Mouse (Mus musculus) cortical plate, adult 2 months (tissue): ENCODE results near the gene Hnrnpf. TPM values are rescaled to one million over a fixed set of nuclear protein-coding genes. Genes with fewer than 3 reads are reported as not detected.

Experiments
- H3K27ac ChIP-seq: fragments of 200-500 bp; 2 replicates; pipeline ENCODE4 v1.5.1; 2012; ENCODE audit warnings: low read length, control low read depth, inconsistent platforms; ENCODE audit not compliant: insufficient read depth
- H3K4me1 ChIP-seq: fragments of 200-500 bp; 2 replicates; pipeline ENCODE4 v1.6.1; 2011; ENCODE audit warnings: low read length; ENCODE audit not compliant: control insufficient read depth, insufficient read depth
- H3K4me3 ChIP-seq: fragments of 200-500 bp; 2 replicates; pipeline ENCODE4 v1.5.1; 2011; ENCODE audit warnings: mild to moderate bottlenecking, low read length, control low read depth; ENCODE audit not compliant: insufficient read depth
- CTCF ChIP-seq: fragments of 200-500 bp; IDR thresholded peaks from 2 replicates; pipeline ENCODE4 v1.5.1; 2011; ENCODE audit warnings: mild to moderate bottlenecking, control low read depth, low read length; ENCODE audit not compliant: insufficient read depth; ENCODE audit errors: extremely low read depth
- POLR2A ChIP-seq: fragments of 200-500 bp; IDR thresholded peaks from 2 replicates; pipeline ENCODE4 v1.6.1; 2011; ENCODE audit warnings: mild to moderate bottlenecking, low read length, control low read depth; ENCODE audit not compliant: insufficient read depth; ENCODE audit errors: extremely low read depth
- polyA plus RNA-seq: library from polyadenylated mRNA; depleted of rRNA; stranded (reverse); fragments of >200 nt; gene quantifications from 2 replicates; pipeline ENCODE4 v1.2.3, GENCODE M21; 2012

Gene Hnrnpf
- polyA plus RNA-seq, 1 experiment, result 111 TPM

DNA sequence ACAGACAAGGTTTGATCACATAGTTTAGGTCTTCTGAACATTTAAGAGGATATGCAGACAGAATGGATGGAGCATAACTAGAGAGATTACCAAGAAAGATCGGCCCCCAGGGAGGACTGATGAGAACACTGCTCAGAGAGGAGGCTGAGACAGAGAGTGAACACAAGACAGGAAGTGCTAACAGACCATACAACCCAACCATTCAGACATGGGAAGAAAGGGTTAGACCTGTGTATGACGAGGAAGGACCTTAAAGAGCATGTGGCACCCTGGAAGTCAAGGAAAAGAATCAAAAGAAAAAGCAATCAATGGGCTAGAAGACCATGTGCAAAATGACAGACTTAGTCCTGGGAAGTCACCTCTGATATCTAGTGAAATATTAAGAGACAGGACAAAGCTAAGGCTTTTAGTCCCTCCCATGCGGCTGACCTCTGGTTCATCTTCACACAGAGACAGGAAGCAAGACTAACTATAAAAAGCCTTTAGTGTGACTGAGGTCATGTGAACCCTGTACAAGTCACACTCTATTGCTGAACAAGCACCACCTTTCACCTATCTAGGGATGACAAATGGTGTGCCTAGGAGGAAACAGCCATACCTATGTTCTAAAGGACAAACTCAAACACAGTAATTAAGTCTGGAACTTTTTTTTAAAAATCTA is 25.4 kb upstream of the Hnrnpf start:
- Histone ChIP-seq H3K4me1 (no peaks in the 10 kb centered on the region), H3K27ac (no peak overlapping the region), H3K4me3 (no peak overlapping the region)
- TF ChIP-seq POLR2A (no peak), CTCF (no peak)

DNA sequence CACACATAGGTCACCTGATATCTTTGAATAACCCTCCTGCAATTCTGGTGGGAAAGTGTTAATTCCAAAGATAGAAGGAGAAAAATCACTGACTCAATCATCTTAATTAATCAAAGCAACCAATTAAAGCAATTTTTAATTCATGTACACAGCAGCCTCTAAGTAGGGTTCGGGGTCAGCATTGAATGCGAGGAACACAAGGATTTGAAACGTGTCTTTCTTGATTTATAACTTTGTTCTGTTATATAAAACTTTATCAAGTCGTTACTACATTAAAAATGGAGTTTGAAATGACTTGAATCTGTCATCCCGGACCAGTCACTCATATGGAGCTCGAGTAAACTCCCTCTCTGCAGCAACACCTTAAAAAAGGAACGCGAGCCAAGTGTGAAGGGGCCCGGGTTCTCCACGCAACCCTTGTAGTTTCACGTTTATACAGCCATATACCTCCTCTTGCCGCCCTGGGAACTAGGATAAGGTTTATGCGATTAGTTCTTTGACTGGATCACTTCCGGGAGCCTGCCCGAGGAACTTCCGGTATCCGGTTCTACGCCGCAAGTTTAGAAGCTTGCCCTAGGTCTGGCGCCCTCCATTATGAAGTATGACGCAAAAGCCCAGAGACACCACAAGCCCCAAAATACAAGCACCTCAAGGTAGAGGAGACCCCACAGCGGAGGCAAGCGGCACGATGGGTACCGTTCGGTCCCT is 21.3 kb upstream of the Hnrnpf start:
- Histone ChIP-seq H3K27ac (peak overlapping the region; percentile 97), H3K4me3 (peak overlapping the region; percentile 38), H3K4me1 (no peaks in the 10 kb centered on the region; the same call in 1 of the 2 replicates)
- no peak for TF ChIP-seq CTCF
- TF ChIP-seq POLR2A, result no peak; the same call in 1 of the 2 replicates

DNA sequence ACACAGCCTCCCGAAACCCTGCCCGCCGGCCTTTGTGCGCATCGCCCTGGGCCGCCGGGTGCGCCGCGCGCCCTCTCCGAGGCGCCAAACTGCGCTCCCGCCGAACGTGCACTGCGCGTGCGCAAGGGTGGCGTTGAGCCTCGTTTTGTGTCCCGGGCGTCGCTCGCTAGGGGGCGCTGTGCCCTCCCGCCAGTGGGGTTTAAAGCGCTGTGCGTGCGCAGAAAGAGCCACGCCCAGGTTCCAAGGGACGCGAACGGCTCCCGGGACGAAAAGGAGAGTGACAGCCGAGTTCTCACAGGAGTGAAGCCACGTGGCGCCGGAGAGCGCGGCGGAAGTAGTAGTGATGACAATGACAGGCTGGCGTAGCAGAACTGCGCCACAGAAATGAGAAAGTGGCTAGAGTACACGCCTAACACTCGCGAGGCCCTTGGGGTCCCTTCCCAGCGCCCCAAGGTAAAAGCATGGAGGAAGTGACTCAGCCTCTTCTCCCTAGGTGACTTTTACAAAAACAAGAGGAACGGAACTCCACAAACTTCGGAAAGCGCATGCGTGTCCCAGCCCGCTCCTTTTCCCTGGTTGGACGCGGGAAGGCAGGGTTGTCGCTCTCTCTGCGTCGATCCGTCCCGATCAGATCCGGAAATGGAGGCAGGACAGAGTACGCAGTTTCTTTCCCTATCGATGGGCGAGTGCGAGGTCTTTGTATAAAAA is 20.6 kb upstream of the Hnrnpf start:
- Histone ChIP-seq H3K4me3 (peak overlapping the region; percentile 38), H3K4me1 (no peaks in the 10 kb centered on the region; the same call in 1 of the 2 replicates), H3K27ac (peak overlapping the region; percentile 97)
- TF ChIP-seq CTCF (peak; percentile 93), POLR2A (peak; percentile 97)

DNA sequence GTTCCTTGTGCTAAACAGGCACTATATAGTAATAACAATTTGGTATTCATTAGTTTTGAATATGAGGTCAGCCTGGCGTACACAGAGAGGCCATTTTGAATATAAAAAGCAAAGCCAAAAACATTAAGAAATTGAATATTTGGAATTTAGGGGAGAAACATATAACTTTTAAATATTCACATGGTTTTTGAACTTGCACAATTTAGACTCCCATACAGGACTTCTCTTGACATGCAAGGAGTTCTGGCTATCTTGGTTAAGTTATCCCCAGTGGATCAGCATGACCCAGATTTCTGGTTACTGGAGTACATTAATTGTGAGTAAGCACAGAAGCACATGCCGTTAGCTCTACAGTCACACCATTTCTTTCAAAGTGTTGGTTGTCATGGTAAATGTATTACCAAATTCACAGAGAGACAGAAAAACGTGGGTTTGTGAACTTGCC is 19.7 kb upstream of the Hnrnpf start:
- TF ChIP-seq POLR2A (no peak), CTCF (no peak)
- Histone ChIP-seq H3K4me3 (peak overlapping the region; percentile 38; the same call in 1 of the 2 replicates), H3K4me1 (no peaks in the 10 kb centered on the region; the same call in 1 of the 2 replicates), H3K27ac (no peak overlapping the region)

DNA sequence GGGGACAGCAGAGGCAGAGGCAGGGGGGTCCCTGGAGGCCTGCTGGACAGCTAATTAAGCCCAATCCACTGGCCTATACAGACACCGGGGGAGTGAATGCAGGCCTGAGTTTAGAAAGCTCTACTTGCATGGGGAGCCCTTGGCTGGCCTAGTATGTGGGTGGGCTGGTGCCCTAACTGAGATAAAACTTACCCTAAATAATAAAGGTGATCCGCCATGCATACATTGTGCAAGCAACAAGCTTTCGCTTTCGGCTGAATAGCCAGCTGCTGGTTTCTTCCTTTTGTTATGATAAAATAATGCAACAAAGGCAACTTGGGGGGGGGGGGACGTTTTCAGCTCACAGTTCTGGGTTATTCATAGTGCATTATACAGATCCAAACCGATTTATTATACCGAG is 18.9 kb upstream of the Hnrnpf start:
- Histone ChIP-seq H3K27ac (no peak overlapping the region), H3K4me1 (no peaks in the 10 kb centered on the region; the same call in 1 of the 2 replicates), H3K4me3 (no peak overlapping the region)
- TF ChIP-seq CTCF, result no peak
- TF ChIP-seq POLR2A, result no peak

DNA sequence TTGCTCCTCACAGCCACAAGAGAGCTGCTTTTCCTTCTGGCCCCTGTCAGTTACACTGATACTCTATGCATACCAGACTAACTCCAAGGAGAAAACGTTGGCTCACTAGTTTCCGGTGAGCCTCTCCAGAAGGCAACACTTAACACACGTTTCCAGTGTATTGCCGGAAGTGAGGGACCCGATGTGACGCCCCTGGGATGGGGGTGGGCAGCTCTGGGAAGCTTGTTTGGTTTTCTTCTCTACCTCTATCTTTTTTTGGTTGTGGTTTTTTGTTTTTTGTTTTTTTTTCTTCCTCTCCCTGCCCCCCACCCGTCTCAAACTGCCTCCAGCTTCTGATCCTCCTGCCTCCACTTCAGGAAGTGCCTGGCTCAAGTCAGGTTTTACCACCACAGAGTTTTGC is 18.1 kb upstream of the Hnrnpf start:
- TF ChIP-seq POLR2A (no peak), CTCF (no peak)
- no peaks in the 10 kb centered on the region; the same call in 1 of the 2 replicates for H3K4me1 ChIP-seq
- H3K27ac ChIP-seq, result no peak overlapping the region
- H3K4me3 ChIP-seq, result no peak overlapping the region

DNA sequence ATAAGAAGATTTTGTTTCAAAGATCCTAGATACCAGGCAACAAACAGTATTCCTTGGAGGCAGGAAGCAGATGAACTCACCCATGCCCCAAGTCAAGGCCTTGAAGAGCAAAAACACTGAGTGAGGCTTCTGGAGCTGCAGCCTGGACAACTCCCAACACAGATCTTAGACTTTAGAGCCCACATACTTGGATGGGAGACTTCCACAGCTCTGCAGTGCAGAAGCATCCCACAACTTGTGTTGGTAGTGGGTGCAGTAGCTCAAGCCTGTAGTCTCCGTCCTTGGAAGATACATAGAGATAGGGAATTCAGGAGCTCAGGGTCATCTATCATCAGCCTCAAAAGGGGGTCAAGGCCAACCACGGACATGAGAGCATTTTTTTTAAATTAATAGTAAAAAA is 14.2 kb upstream of the Hnrnpf start:
- Histone ChIP-seq H3K4me3 (no peak overlapping the region), H3K27ac (no peak overlapping the region), H3K4me1 (no peaks in the 10 kb centered on the region)
- no peak for TF ChIP-seq POLR2A
- TF ChIP-seq CTCF, result no peak

DNA sequence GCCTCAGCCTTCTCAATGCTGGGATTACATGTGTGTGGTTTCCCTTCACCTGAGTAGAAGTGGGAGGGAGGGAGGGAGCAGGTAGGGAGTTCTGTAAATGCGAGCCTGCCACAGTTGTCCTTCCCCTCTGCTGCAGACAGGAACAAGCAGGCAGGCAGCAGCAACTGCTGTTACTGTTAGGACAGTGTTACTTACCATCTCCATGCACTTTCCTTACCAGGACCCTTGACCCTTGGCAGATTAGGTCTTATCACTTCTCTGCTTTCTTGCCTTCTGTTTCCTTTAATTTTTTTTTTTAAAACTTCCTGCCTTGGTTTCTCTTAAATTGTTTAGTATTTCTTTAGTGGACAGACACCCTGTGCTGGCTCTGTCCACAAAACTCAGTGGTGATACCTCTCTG is 12.1 kb upstream of the Hnrnpf start:
- Histone ChIP-seq H3K4me3 (no peak overlapping the region), H3K4me1 (no peaks in the 10 kb centered on the region), H3K27ac (no peak overlapping the region)
- no peak for TF ChIP-seq CTCF
- TF ChIP-seq POLR2A, result no peak

DNA sequence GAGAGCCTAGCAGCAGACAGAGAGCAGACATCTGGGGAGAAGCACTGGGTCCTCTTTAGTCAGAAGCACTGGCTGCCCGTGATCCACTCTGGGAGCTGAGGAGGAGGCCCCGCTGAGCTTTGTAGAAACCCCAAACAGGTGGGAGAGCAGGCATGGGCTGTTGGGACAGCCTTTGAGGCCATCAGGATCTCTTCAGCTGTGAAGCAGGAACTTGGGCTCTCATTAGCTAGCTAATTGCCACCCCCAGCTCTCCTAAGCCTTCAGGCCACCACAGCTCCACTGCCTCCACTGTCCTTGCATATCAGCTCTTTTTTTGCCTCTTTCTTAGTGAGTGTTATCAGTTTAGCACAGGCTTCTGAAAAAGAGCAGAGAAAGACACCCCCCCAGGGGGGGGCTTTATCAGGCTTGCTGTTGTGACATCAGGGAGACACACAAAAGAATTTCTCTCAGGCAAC is 11.5 kb upstream of the Hnrnpf start:
- Histone ChIP-seq H3K27ac (no peak overlapping the region), H3K4me1 (no peaks in the 10 kb centered on the region), H3K4me3 (no peak overlapping the region)
- TF ChIP-seq CTCF (no peak), POLR2A (no peak)
